Mouse (Mus musculus): ENCODE results near the gene Prox2. TPM values are rescaled to one million over a fixed set of nuclear protein-coding genes. Genes with fewer than 3 reads are reported as not detected.

The Prox2 gene
- total and polyA plus RNA-seq, 3 experiments = 2.4 to 13.3 (median 4.5) TPM

- peaks cover 2 to 3% of the 10 kb centered on the region in 2 experiments; a peak in 3 of 4 replicates for H3K4me1 ChIP-seq (ENCODE audit: control insufficient read depth in 1 of 2, insufficient read depth in 2 of 2)
- H3K4me2 ChIP-seq (ENCODE audit: insufficient read depth, low read depth, poor library complexity, severe bottlenecking) = no peak overlapping the region
- H3K79me2 ChIP-seq (replicated peaks; ENCODE audit: control insufficient read depth, extremely low read depth, insufficient read depth, poor library complexity, severe bottlenecking) = no peaks in the 10 kb centered on the region
- no peak overlapping the region for H3K4me3 ChIP-seq (replicated peaks in 1 of 3; ENCODE audit: low read depth in 2 of 3, low read length in 2 of 3, poor library complexity in 1 of 3)
- H3K27me3 ChIP-seq (replicated peaks) = peaks cover 5% of the 10 kb centered on the region
- no peak for DNase-seq (ENCODE audit: extremely low read depth)
- no peak overlapping the region for H3K9ac ChIP-seq (ENCODE audit: insufficient read depth, low read depth)
- in situ Hi-C loops (cut with MboI; ENCODE audit: low pct_ligation_motif_present, low pct_unique_long_range_greater_than_20kb, low sequenced_read_pairs) = loop anchor here (10.0 to 25.0 kb wide), 3 partner anchors 162 to 509 kb away; no protein-coding TSS in a partner anchor
- dilution Hi-C loops (cut with MboI; ENCODE audit: extremely low pct_ligation_motif_present, extremely low pct_unique_long_range_greater_than_20kb, low sequenced_read_pairs) = no loop called here
- TF ChIP-seq SIN3A (IDR thresholded peaks at IDR 0.05; ENCODE audit: low read length) (no peak), RCOR1 (conservative IDR thresholded peaks at IDR 0.05; ENCODE audit: low read depth, low read length) (no peak), MEF2A (IDR thresholded peaks at IDR 0.05; ENCODE audit: borderline replicate concordance, low read depth, low read length) (no peak), BHLHE40 (IDR thresholded peaks at IDR 0.05; ENCODE audit: low read depth, low read length) (no peak), JUND (conservative IDR thresholded peaks at IDR 0.05; ENCODE audit: low read depth, low read length) (no peak), MAFK (IDR thresholded peaks at IDR 0.05; ENCODE audit: insufficient replicate concordance, low read length) (no peak), ZKSCAN1 (IDR thresholded peaks at IDR 0.05; ENCODE audit: borderline replicate concordance, low read depth, low read length) (no peak)
- H3K9me3 ChIP-seq (replicated peaks; ENCODE audit: low read length) = no peaks in the 10 kb centered on the region
- H3K36me3 ChIP-seq (replicated peaks in 1 of 2; ENCODE audit: control insufficient read depth in 1 of 2, insufficient read depth in 1 of 2, low read length in 1 of 2) = no peaks in the 10 kb centered on the region
- H3K27ac ChIP-seq (ENCODE audit: insufficient read depth, low read depth) = no peak overlapping the region
Observed at GRCm38 (mm10) chr12:85153011-85153410, 42.5 kb upstream of the Prox2 start.

DNA sequence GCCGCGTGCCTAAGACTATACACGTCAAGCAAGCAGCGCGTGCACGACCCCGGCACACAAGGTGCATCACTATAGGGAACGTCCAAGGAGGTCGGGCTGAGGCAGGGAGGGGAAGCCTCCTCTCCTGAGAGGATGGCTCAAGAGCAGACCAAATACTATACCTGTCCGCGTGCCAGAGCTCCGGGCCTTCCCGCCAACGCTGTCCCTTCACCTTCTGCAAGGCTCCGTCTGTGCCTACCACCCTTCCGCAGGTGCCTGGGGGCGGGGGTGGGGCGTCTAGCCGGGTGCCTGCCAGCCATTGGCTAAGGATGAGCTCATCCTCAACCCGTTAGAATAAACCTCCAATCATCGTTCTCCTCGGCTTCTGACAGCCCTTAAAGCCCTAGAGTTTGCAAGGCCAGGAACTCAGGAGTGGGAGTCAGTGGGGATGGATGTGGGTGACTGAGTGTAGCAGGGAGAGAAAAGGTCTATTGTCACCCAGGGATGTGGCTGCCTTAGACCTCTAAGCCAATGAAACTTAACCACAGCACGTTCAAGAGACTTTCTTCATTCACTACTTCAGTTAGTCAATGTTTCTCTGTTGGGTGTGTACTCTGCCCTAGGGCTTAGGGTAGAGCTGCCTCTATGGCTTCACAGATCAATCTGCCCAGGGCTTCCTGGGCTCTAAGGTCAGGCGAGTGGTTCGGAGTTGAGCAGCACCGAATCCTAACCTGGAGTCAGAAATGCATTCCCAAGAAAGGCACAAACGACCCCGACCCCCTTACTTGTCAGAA is 40.6 kb upstream of the Prox2 start, which contains the start of gene Rps6kl1:
Gene Rps6kl1 (minus strand): TSS at position 263 of the 773 bp plus-strand sequence.
- no peak for DNase-seq (ENCODE audit: extremely low read depth)
- dilution Hi-C loops (cut with MboI; ENCODE audit: extremely low pct_ligation_motif_present, extremely low pct_unique_long_range_greater_than_20kb, low sequenced_read_pairs) = no loop called here
- Histone ChIP-seq H3K9ac (ENCODE audit: insufficient read depth, low read depth) (no peak within 1 kb of the TSS), H3K79me2 (replicated peaks; ENCODE audit: control insufficient read depth, extremely low read depth, insufficient read depth, poor library complexity, severe bottlenecking) (no peaks in the 10 kb centered on the region), H3K9me3 (replicated peaks; ENCODE audit: low read length) (no peaks in the 10 kb centered on the region), H3K27ac (ENCODE audit: insufficient read depth, low read depth) (no peak within 1 kb of the TSS), H3K4me2 (ENCODE audit: insufficient read depth, low read depth, poor library complexity, severe bottlenecking) (no peak within 1 kb of the TSS), H3K4me1 (ENCODE audit: control insufficient read depth in 1 of 2, insufficient read depth in 2 of 2) (peaks cover 3 to 17% of the 10 kb centered on the region in 2 experiments; a peak in 3 of 4 replicates), H3K27me3 (replicated peaks) (peaks cover 4% of the 10 kb centered on the region), H3K36me3 (replicated peaks in 1 of 2; ENCODE audit: control insufficient read depth in 1 of 2, insufficient read depth in 1 of 2, low read length in 1 of 2) (no peaks in the 10 kb centered on the region), H3K4me3 (replicated peaks in 1 of 3; ENCODE audit: low read depth in 2 of 3, low read length in 2 of 3, poor library complexity in 1 of 3) (no peak within 1 kb of the TSS)
- no peak for TF ChIP-seq NRF1 (IDR thresholded peaks at IDR 0.05; ENCODE audit: low read depth, low read length)
- TF ChIP-seq MYC (IDR thresholded peaks at IDR 0.05; ENCODE audit: low read depth, low read length) = no peak
- TF ChIP-seq KAT2A (IDR thresholded peaks at IDR 0.05; ENCODE audit: insufficient replicate concordance, low read length) = no peak
- no peak for TF ChIP-seq MAZ (IDR thresholded peaks at IDR 0.05; ENCODE audit: low read depth, low read length)
- TF ChIP-seq SMC3 (IDR thresholded peaks at IDR 0.05; ENCODE audit: low read depth, low read length) = no peak
- in situ Hi-C loops (cut with MboI; ENCODE audit: low pct_ligation_motif_present, low pct_unique_long_range_greater_than_20kb, low sequenced_read_pairs) = loop anchor here (10.0 to 25.0 kb wide), 3 partner anchors 164 to 511 kb away; no protein-coding TSS in a partner anchor

All from CH12.LX (cell line).